Mouse (Mus musculus): ENCODE measurements around the gene Arel1.

Arel1 gene

GRCm38 (mm10) chr12:84948584-84949285 is 22.0 kb downstream of the Arel1 start:
- DNase-seq (ENCODE audit: low read depth, low spot score): no peak

- DNase-seq (ENCODE audit: low read depth, low spot score): no peak
These were observed 22.7 kb downstream of the Arel1 start for GRCm38 (mm10) chr12:84947894-84948583.

GRCm38 (mm10) chr12:84944813-84945553 is 25.7 kb downstream of the Arel1 start:
- no peak for DNase-seq (ENCODE audit: low read depth, low spot score)

- no peak for DNase-seq (ENCODE audit: low read depth, low spot score)
These were observed 26.4 kb downstream of the Arel1 start for GRCm38 (mm10) chr12:84944150-84944812.

- no peak for DNase-seq (ENCODE audit: low read depth, low spot score)
These were observed 27.4 kb downstream of the Arel1 start for GRCm38 (mm10) chr12:84943006-84943952.

GRCm38 (mm10) chr12:84941717-84942116 is 29.0 kb downstream of the Arel1 start:
- no peak for DNase-seq (ENCODE audit: low read depth, low spot score)

- DNase-seq (ENCODE audit: low read depth, low spot score): no peak
These were observed 30.4 kb downstream of the Arel1 start for GRCm38 (mm10) chr12:84940343-84940742.

GRCm38 (mm10) chr12:84939117-84939516 is 31.6 kb downstream of the Arel1 start:
- no peak for DNase-seq (ENCODE audit: low read depth, low spot score)

- DNase-seq (ENCODE audit: low read depth, low spot score): no peak
These were observed 35.4 kb downstream of the Arel1 start for GRCm38 (mm10) chr12:84935343-84935742.

GRCm38 (mm10) chr12:84932210-84932609 is 38.5 kb downstream of the Arel1 start:
- peak; percentile 84 for DNase-seq (ENCODE audit: low read depth, low spot score)

GRCm38 (mm10) chr12:84926542-84926941 is 44.2 kb downstream of the Arel1 start:
- no peak for DNase-seq (ENCODE audit: low read depth, low spot score)

- no peak for DNase-seq (ENCODE audit: low read depth, low spot score)
These were observed 46.4 kb downstream of the Arel1 start for GRCm38 (mm10) chr12:84924324-84924723.

- no peak for DNase-seq (ENCODE audit: low read depth, low spot score)
These were observed 48.8 kb downstream of the Arel1 start for GRCm38 (mm10) chr12:84921881-84922419.

- no peak for DNase-seq (ENCODE audit: low read depth, low spot score)
These were observed 51.9 kb downstream of the Arel1 start for GRCm38 (mm10) chr12:84918809-84919208.

- no peak for DNase-seq (ENCODE audit: low read depth, low spot score)
These were observed 52.9 kb downstream of the Arel1 start for GRCm38 (mm10) chr12:84917799-84918198.

- DNase-seq (ENCODE audit: low read depth, low spot score): no peak
These were observed 55.7 kb downstream of the Arel1 start for GRCm38 (mm10) chr12:84914959-84915358.

GRCm38 (mm10) chr12:84912652-84913104 is 58.0 kb downstream of the Arel1 start:
- no peak for DNase-seq (ENCODE audit: low read depth, low spot score)

GRCm38 (mm10) chr12:84911640-84912039 is 59.1 kb downstream of the Arel1 start:
- DNase-seq (ENCODE audit: low read depth, low spot score): no peak

- DNase-seq (ENCODE audit: low read depth, low spot score): no peak
These were observed 60.6 kb downstream of the Arel1 start for GRCm38 (mm10) chr12:84910066-84910465.
